Mouse (Mus musculus): ENCODE measurements around the gene Tsacc.

The Tsacc gene

GRCm38 (mm10) chr3:88238866-88239391, 57.9 kb downstream of the Tsacc start:
- no peak for DNase-seq (ENCODE audit: low spot score)

DNA sequence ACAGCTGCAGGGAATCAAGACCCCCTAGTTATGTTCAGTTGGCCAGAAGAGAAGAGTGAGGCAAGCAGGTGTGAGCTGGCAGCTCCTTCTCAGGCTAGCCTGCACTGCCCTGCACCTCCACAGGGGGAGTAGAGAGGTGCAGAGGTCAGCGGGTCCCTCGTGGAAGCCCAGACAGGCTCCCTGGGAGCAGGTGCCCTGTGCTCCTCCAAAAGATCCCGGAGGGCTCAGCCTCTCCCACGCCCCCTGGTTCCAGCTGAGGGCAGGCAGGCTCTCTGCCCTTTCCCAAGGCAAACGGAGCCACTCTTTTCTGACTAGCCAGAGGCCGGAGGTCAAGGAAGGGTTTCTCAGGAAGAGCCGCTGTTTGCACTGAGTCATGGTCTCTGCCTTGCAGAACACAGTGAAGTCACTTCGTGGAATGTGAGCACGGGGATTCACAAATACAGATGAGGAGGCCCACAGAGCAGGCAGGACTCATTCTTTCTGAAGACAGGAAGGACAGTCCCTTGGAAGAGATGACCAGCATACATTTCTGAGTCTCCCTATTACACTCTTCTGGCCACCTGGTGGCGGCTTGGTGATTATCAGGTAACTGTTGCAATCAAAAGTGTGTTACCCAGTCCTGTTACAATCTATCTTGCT, 59.1 kb downstream of the Tsacc start:
- peak; percentile 66 for DNase-seq (ENCODE audit: low spot score)

GRCm38 (mm10) chr3:88237161-88237555, 59.6 kb downstream of the Tsacc start:
- DNase-seq (ENCODE audit: low spot score) = no peak

GRCm38 (mm10) chr3:88235616-88236015, 61.2 kb downstream of the Tsacc start:
- no peak for DNase-seq (ENCODE audit: low spot score)

DNA sequence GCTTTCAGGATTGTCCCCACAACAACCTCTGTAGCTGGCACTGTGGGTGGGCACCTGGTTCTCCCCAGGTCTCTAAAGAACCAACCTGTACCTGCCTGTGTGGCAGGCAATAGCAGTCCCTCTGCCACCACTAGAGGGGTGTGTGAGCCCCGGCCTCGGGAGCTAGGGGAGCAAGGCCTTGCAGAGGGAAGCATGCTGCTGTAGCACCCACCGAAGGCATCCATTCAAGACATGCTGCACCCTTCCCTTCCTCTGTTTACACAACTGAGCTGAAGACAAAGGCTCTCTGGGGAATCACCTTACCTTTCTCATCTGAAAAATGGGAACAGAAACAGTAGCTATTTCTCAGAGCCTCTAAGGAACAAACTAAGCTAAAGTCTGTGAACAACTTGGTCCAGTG, 61.6 kb downstream of the Tsacc start:
- DNase-seq (ENCODE audit: low spot score) = no peak

- no peak for DNase-seq (ENCODE audit: low spot score)
These were observed 62.8 kb downstream of the Tsacc start for GRCm38 (mm10) chr3:88234041-88234440.

DNA sequence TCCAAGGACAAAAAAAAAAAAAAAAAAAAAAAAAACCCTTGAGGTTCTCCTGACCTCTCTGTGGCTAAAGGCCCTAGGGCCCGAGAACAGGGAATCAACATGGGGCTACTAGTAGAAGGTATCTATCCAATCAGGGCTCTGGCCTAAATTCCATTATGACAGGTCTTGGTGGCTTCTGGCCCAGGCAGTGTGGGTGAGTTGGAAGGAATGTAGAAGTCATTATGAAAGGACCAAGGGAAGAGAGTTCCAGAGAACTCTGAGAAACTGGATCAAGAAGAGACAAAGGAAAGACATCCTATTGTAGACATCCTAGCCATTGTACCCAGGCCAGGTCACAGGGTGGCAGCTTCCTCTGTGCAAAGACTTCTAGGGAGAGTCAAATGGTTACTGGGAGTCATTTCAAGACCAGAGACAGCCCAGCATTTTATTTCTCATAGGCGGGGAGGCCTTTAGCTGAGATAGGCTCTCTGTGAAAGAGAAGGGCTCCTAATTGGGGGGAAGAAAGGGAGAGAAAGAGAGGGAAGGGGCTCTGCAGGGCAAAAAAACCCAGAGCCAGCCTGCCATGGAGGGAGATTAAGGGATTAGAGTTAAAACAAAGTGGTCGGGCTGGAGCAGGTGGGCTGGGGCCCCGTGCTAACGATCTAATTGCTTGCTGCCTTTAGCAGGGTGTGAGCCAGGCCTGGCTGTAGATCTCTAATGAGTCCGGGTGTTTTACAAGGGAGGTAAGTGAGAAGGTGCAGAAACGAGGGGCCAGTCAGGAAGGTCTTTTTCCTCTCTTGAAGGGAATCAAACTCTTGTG, 63.7 kb downstream of the Tsacc start:
- DNase-seq (ENCODE audit: low spot score) = no peak

All from embryo, embryonic 10.5 days (tissue).